Mouse (Mus musculus) gastrocnemius, adult 8-10 months (tissue): ENCODE measurements around the gene Med23. TPM values are rescaled to one million over a fixed set of nuclear protein-coding genes. Genes with fewer than 3 reads are reported as not detected.

Experiments
- DNase-seq, 2 experiments: peaks; one replicate each; pipeline ENCODE4 v3.0.0; 2022; ENCODE audit warnings: low spot score in 2 of 2
- total RNA-seq, 4 experiments: library from RNA; stranded (reverse); gene quantifications; 2 replicates each; pipeline ENCODE4 v1.2.4; 2022

Gene Med23
- total RNA-seq, 4 experiments from 2014 or later = 6.2 to 7.8 (median 7.4) TPM

GRCm38 (mm10) chr10:24864434-24864833 is 5.4 kb upstream of the Med23 start:
- no peak for DNase-seq

- DNase-seq = no peak
Measured at GRCm38 (mm10) chr10:24873624-24874023, 3.8 kb downstream of the Med23 start.

- DNase-seq = no peak
Measured at GRCm38 (mm10) chr10:24886008-24886407, 16.2 kb downstream of the Med23 start.

- DNase-seq = no peak
Measured at GRCm38 (mm10) chr10:24888343-24888742, 18.6 kb downstream of the Med23 start.

GRCm38 (mm10) chr10:24895927-24896326 is 26.1 kb downstream of the Med23 start:
- no peak for DNase-seq

- no peak for DNase-seq
Measured at GRCm38 (mm10) chr10:24905627-24906026, 35.8 kb downstream of the Med23 start.

- no peak for DNase-seq
Measured at GRCm38 (mm10) chr10:24911199-24911598, 41.4 kb downstream of the Med23 start.

GRCm38 (mm10) chr10:24912576-24912975 is 42.8 kb downstream of the Med23 start:
- no peak for DNase-seq

GRCm38 (mm10) chr10:24915486-24915885 is 45.7 kb downstream of the Med23 start:
- DNase-seq = no peak

- DNase-seq = no peak
Measured at GRCm38 (mm10) chr10:24922977-24923376, 53.2 kb downstream of the Med23 start.

GRCm38 (mm10) chr10:24924296-24924695 is 54.5 kb downstream of the Med23 start:
- DNase-seq = no peak

GRCm38 (mm10) chr10:24926380-24926779 is 56.6 kb downstream of the Med23 start:
- DNase-seq = no peak

- no peak for DNase-seq
Measured at GRCm38 (mm10) chr10:24926962-24927720, 57.4 kb downstream of the Med23 start, which contains the start of gene Arg1. Arg1 (minus strand) TSS chr10:24927484.

- no peak for DNase-seq
Measured at GRCm38 (mm10) chr10:24928072-24928471, 58.3 kb downstream of the Med23 start.

- DNase-seq = no peak
Measured at GRCm38 (mm10) chr10:24930143-24930542, 60.4 kb downstream of the Med23 start.

- no peak for DNase-seq
Measured at GRCm38 (mm10) chr10:24947871-24948270, 78.1 kb downstream of the Med23 start.

GRCm38 (mm10) chr10:24948278-24948677 is 78.5 kb downstream of the Med23 start:
- no peak for DNase-seq

GRCm38 (mm10) chr10:24950223-24950622 is 80.4 kb downstream of the Med23 start:
- DNase-seq = no peak

GRCm38 (mm10) chr10:24951575-24951974 is 81.8 kb downstream of the Med23 start:
- DNase-seq = no peak

- DNase-seq = peak in 1 of 2 experiments; percentile 7
Measured at GRCm38 (mm10) chr10:24952549-24952948, 82.8 kb downstream of the Med23 start.

- DNase-seq = no peak
Measured at GRCm38 (mm10) chr10:24953876-24954275, 84.1 kb downstream of the Med23 start.

GRCm38 (mm10) chr10:24958280-24959042 is 88.7 kb downstream of the Med23 start:
- DNase-seq = no peak
